Mouse (Mus musculus): Measurements from ENCODE around the gene Abcb9. TPM values are rescaled to one million over a fixed set of nuclear protein-coding genes. Genes with fewer than 3 reads are reported as not detected.

The Abcb9 gene
- polyA plus RNA-seq, 2 experiments = 2.6 to 3.1 TPM

GRCm38 (mm10) chr5:124093852-124094604 lies 1.6 kb downstream of the Abcb9 start:
- no peaks in the 10 kb centered on the region for H3K27me3 ChIP-seq (ENCODE audit: control insufficient read depth, insufficient read depth, low read length)
- H3K27ac ChIP-seq = no peak overlapping the region
- H3K4me3 ChIP-seq (ENCODE audit: insufficient read depth in 1 of 2, low read depth in 2 of 2, low read length in 2 of 2) = peak overlapping the region; percentile 20 to 31; a peak in 3 of 4 replicates
- DNase-seq (ENCODE audit: low read depth in 3 of 3, low spot score in 3 of 3) = no peak
- H3K9ac ChIP-seq (replicated peaks) = peak overlapping the region; percentile 3; the same call in 1 of the 2 replicates
- H3K36me3 ChIP-seq (replicated peaks; ENCODE audit: control insufficient read depth, insufficient read depth, low read depth) = no peaks in the 10 kb centered on the region; the same call in 1 of the 2 replicates
- ATAC-seq (ENCODE audit: insufficient read depth) = no peak
- H3K9me3 ChIP-seq (ENCODE audit: control insufficient read depth, low read length) = no peaks in the 10 kb centered on the region
- TF ChIP-seq CTCF (IDR thresholded peaks at IDR 0.05; ENCODE audit: low read depth) (no peak), EP300 (IDR thresholded peaks at IDR 0.05; ENCODE audit: low read depth) (no peak)
- peak overlapping the region; percentile 86 for H3K4me2 ChIP-seq (ENCODE audit: low read depth)
- 80% methylated on average over 12 of the region's 12 CpGs for WGBS (ENCODE audit: insufficient replicate concordance)
- peaks cover 28 to 30% of the 10 kb centered on the region in 2 experiments for H3K4me1 ChIP-seq (replicated peaks; ENCODE audit: control insufficient read depth in 2 of 2, insufficient read depth in 2 of 2, low read length in 1 of 2)

- 83% methylated on average over 11 of the region's 11 CpGs for WGBS (ENCODE audit: insufficient replicate concordance)
- Histone ChIP-seq H3K27me3 (ENCODE audit: control insufficient read depth, insufficient read depth, low read length) (no peaks in the 10 kb centered on the region), H3K36me3 (replicated peaks; ENCODE audit: control insufficient read depth, insufficient read depth, low read depth) (no peaks in the 10 kb centered on the region; the same call in 1 of the 2 replicates), H3K4me2 (ENCODE audit: low read depth) (peak overlapping the region; percentile 86; the same call in 1 of the 2 replicates), H3K9ac (replicated peaks) (no peak overlapping the region), H3K9me3 (ENCODE audit: control insufficient read depth, low read length) (no peaks in the 10 kb centered on the region), H3K4me1 (replicated peaks; ENCODE audit: control insufficient read depth in 2 of 2, insufficient read depth in 2 of 2, low read length in 1 of 2) (peaks cover 28 to 30% of the 10 kb centered on the region in 2 experiments), H3K4me3 (ENCODE audit: insufficient read depth in 1 of 2, low read depth in 2 of 2, low read length in 2 of 2) (no peak overlapping the region), H3K27ac (peak overlapping the region; percentile 80)
- ATAC-seq (ENCODE audit: insufficient read depth) (no peak), DNase-seq (ENCODE audit: low read depth in 3 of 3, low spot score in 3 of 3) (no peak)
- TF ChIP-seq EP300 (IDR thresholded peaks at IDR 0.05; ENCODE audit: low read depth) (no peak), CTCF (IDR thresholded peaks at IDR 0.05; ENCODE audit: low read depth) (no peak)
These were observed 2.3 kb downstream of the Abcb9 start for GRCm38 (mm10) chr5:124093120-124093794.

- H3K36me3 ChIP-seq (replicated peaks; ENCODE audit: control insufficient read depth, insufficient read depth, low read depth) = no peaks in the 10 kb centered on the region; the same call in 1 of the 2 replicates
- H3K27ac ChIP-seq = peak overlapping the region; percentile 80
- no peak for TF ChIP-seq CTCF (IDR thresholded peaks at IDR 0.05; ENCODE audit: low read depth)
- peak; percentile 98 for TF ChIP-seq EP300 (IDR thresholded peaks at IDR 0.05; ENCODE audit: low read depth)
- no peaks in the 10 kb centered on the region for H3K9me3 ChIP-seq (ENCODE audit: control insufficient read depth, low read length)
- peak overlapping the region; percentile 62 for H3K4me2 ChIP-seq (ENCODE audit: low read depth)
- 17% methylated on average over 9 of the region's 9 CpGs for WGBS (ENCODE audit: insufficient replicate concordance)
- peak overlapping the region; percentile 21 to 31; a peak in 3 of 4 replicates for H3K4me3 ChIP-seq (ENCODE audit: insufficient read depth in 1 of 2, low read depth in 2 of 2, low read length in 2 of 2)
- ATAC-seq (ENCODE audit: insufficient read depth) = peak; percentile 71
- DNase-seq (ENCODE audit: low read depth in 3 of 3, low spot score in 3 of 3) = peak; percentile 76 to 93 (median 80)
- peak overlapping the region; percentile 55 for H3K9ac ChIP-seq (replicated peaks)
- H3K4me1 ChIP-seq (replicated peaks; ENCODE audit: control insufficient read depth in 2 of 2, insufficient read depth in 2 of 2, low read length in 1 of 2) = peaks cover 28 to 30% of the 10 kb centered on the region in 2 experiments
- H3K27me3 ChIP-seq (ENCODE audit: control insufficient read depth, insufficient read depth, low read length) = no peaks in the 10 kb centered on the region
These were observed 3.6 kb downstream of the Abcb9 start for GRCm38 (mm10) chr5:124091951-124092406.

- no peak for DNase-seq (ENCODE audit: low read depth in 3 of 3, low spot score in 3 of 3)
- TF ChIP-seq CTCF (IDR thresholded peaks at IDR 0.05; ENCODE audit: low read depth) (no peak), EP300 (IDR thresholded peaks at IDR 0.05; ENCODE audit: low read depth) (no peak)
- H3K27ac ChIP-seq = no peak overlapping the region
- no peaks in the 10 kb centered on the region for H3K9me3 ChIP-seq (ENCODE audit: control insufficient read depth, low read length)
- no peaks in the 10 kb centered on the region; the same call in 1 of the 2 replicates for H3K36me3 ChIP-seq (replicated peaks; ENCODE audit: control insufficient read depth, insufficient read depth, low read depth)
- no peak overlapping the region for H3K9ac ChIP-seq (replicated peaks)
- WGBS (ENCODE audit: insufficient replicate concordance) = 83% methylated on average over 23 of the region's 23 CpGs
- no peak overlapping the region for H3K4me3 ChIP-seq (ENCODE audit: insufficient read depth in 1 of 2, low read depth in 2 of 2, low read length in 2 of 2)
- no peak for ATAC-seq (ENCODE audit: insufficient read depth)
- peaks cover 24 to 25% of the 10 kb centered on the region in 2 experiments for H3K4me1 ChIP-seq (replicated peaks; ENCODE audit: control insufficient read depth in 2 of 2, insufficient read depth in 2 of 2, low read length in 1 of 2)
- no peak overlapping the region for H3K4me2 ChIP-seq (ENCODE audit: low read depth)
- H3K27me3 ChIP-seq (ENCODE audit: control insufficient read depth, insufficient read depth, low read length) = no peaks in the 10 kb centered on the region
These were observed 5.7 kb downstream of the Abcb9 start for GRCm38 (mm10) chr5:124089868-124090267.

GRCm38 (mm10) chr5:124086876-124087275 lies 8.7 kb downstream of the Abcb9 start:
- Histone ChIP-seq H3K9ac (replicated peaks) (no peak overlapping the region), H3K4me1 (replicated peaks; ENCODE audit: control insufficient read depth in 2 of 2, insufficient read depth in 2 of 2, low read length in 1 of 2) (peaks cover 6 to 7% of the 10 kb centered on the region in 2 experiments), H3K4me3 (ENCODE audit: insufficient read depth in 1 of 2, low read depth in 2 of 2, low read length in 2 of 2) (no peak overlapping the region), H3K27me3 (ENCODE audit: control insufficient read depth, insufficient read depth, low read length) (no peaks in the 10 kb centered on the region), H3K4me2 (ENCODE audit: low read depth) (no peak overlapping the region), H3K36me3 (replicated peaks; ENCODE audit: control insufficient read depth, insufficient read depth, low read depth) (no peaks in the 10 kb centered on the region; the same call in 1 of the 2 replicates), H3K27ac (no peak overlapping the region), H3K9me3 (ENCODE audit: control insufficient read depth, low read length) (no peaks in the 10 kb centered on the region)
- no peak for DNase-seq (ENCODE audit: low read depth in 3 of 3, low spot score in 3 of 3)
- ATAC-seq (ENCODE audit: insufficient read depth) = no peak
- WGBS (ENCODE audit: insufficient replicate concordance) = 67% methylated on average over 4 of the region's 4 CpGs
- TF ChIP-seq CTCF (IDR thresholded peaks at IDR 0.05; ENCODE audit: low read depth) = no peak
- no peak for TF ChIP-seq EP300 (IDR thresholded peaks at IDR 0.05; ENCODE audit: low read depth)
